Mouse (Mus musculus): ENCODE results near the gene Clybl.

GRCm38 (mm10) chr14:122181815-122182157, 282 bp downstream of the Clybl start:
- TF ChIP-seq POLR2A (IDR thresholded peaks at IDR 0.05; ENCODE audit: control insufficient read depth, low read depth, low read length) (no peak), CTCF (IDR thresholded peaks at IDR 0.05; ENCODE audit: control insufficient read depth, insufficient read depth, insufficient replicate concordance, low read depth, low read length) (no peak)

Measured in testis, adult 2 months (tissue).